Mouse (Mus musculus) intestine, embryonic 14.5 days (tissue): ENCODE results near the gene Cacna2d3. TPM values are rescaled to one million over a fixed set of nuclear protein-coding genes. Genes with fewer than 3 reads are reported as not detected.

Source experiments
- ATAC-seq: fragments of 200-750 bp; cut with Nextera tagmentation; replicated peaks from 2 replicates; pipeline ENCODE4 v1.8.0; 2017; ENCODE audit warnings: low read depth, moderate number of reproducible peaks, moderate TSS enrichment, moderate library complexity; ENCODE audit not compliant: low FRiP score, low TSS enrichment
- DNase-seq: peaks from one replicate; pipeline ENCODE4 v3.0.0-alpha.2; 2018; ENCODE audit warnings: low spot score
- H3K27ac ChIP-seq: fragments of 300-500 bp; sonication (generic); 2 replicates; pipeline ENCODE4 v1.5.1; 2014; ENCODE audit warnings: low read depth, mild to moderate bottlenecking, control low read depth
- H3K27me3 ChIP-seq: fragments of 300-500 bp; sonication (generic); replicated peaks from 2 replicates; pipeline ENCODE4 v1.6.1; 2014; ENCODE audit warnings: low read length, control low read depth; ENCODE audit not compliant: control insufficient read depth, insufficient read depth
- H3K36me3 ChIP-seq: fragments of 300-500 bp; sonication (generic); 2 replicates; pipeline ENCODE4 v1.6.1; 2014; ENCODE audit warnings: low read length, control low read depth; ENCODE audit not compliant: control insufficient read depth, insufficient read depth
- H3K4me1 ChIP-seq: fragments of 300-500 bp; sonication (generic); replicated peaks from 2 replicates; pipeline ENCODE4 v1.6.1; 2014; ENCODE audit warnings: low read length, control low read depth, mixed read lengths; ENCODE audit not compliant: control insufficient read depth, insufficient read depth
- H3K4me2 ChIP-seq: fragments of 300-500 bp; sonication (generic); 2 replicates; pipeline ENCODE4 v1.6.1; 2014; ENCODE audit warnings: low read length
- H3K4me3 ChIP-seq: fragments of 300-500 bp; sonication (generic); 2 replicates; pipeline ENCODE4 v1.5.1; 2014; ENCODE audit warnings: low read depth, low read length, control low read depth, mixed read lengths
- H3K9ac ChIP-seq: fragments of 300-500 bp; sonication (generic); 2 replicates; pipeline ENCODE4 v1.6.1; 2014; ENCODE audit warnings: mild to moderate bottlenecking, low read length
- H3K9me3 ChIP-seq: fragments of 300-500 bp; sonication (generic); 2 replicates; pipeline ENCODE4 v1.6.1; 2016; ENCODE audit warnings: low read length, control low read depth; ENCODE audit not compliant: control insufficient read depth
- WGBS: fragments of 180-500 bp; shearing (Covaris S2); extraction: QIAGEN DNeasy Blood & Tissue Kit; methylation state at CpG from one replicate; pipeline ENCODE4 v1.1.7; 2014; 5-methylcytosine and 5-hydroxymethylcytosine counted together
- polyA plus RNA-seq: library from polyadenylated mRNA; unstranded; fragments of >200 nt; fragmentation: Nextera tagmentation; extraction: Ambion mirVana; gene quantifications from 2 replicates; pipeline ENCODE4 v1.2.1, GENCODE M21; 2014

Gene Cacna2d3
- polyA plus RNA-seq, 1 experiment from 2014 or later, result 2.2 TPM

GRCm38 (mm10) chr14:29270541-29270940, 451.1 kb downstream of the Cacna2d3 start:
- no peaks in the 10 kb centered on the region for H3K9me3 ChIP-seq
- H3K36me3 ChIP-seq, result no peaks in the 10 kb centered on the region
- 93% methylated on average over 5 of the region's 5 CpGs for WGBS
- DNase-seq (no peak), ATAC-seq (no peak)
- no peaks in the 10 kb centered on the region for H3K4me1 ChIP-seq
- no peaks in the 10 kb centered on the region for H3K27me3 ChIP-seq
- no peak overlapping the region for H3K4me2 ChIP-seq
- H3K27ac ChIP-seq, result no peak overlapping the region
- no peak overlapping the region for H3K4me3 ChIP-seq
- H3K9ac ChIP-seq, result no peak overlapping the region

GRCm38 (mm10) chr14:29269816-29270215, 451.8 kb downstream of the Cacna2d3 start:
- 53% methylated on average over 2 of the region's 2 CpGs for WGBS
- ATAC-seq, result no peak

GRCm38 (mm10) chr14:29268609-29269008, 453.1 kb downstream of the Cacna2d3 start:
- no peak for DNase-seq
- no peak overlapping the region for H3K9ac ChIP-seq
- H3K4me3 ChIP-seq, result no peak overlapping the region
- H3K27ac ChIP-seq, result no peak overlapping the region
- no peaks in the 10 kb centered on the region for H3K9me3 ChIP-seq
- ATAC-seq, result no peak
- no peaks in the 10 kb centered on the region for H3K27me3 ChIP-seq
- no peak overlapping the region for H3K4me2 ChIP-seq
- no peaks in the 10 kb centered on the region for H3K36me3 ChIP-seq
- WGBS, result 44% methylated on average over 5 of the region's 5 CpGs
- no peaks in the 10 kb centered on the region for H3K4me1 ChIP-seq

More at GRCm38 (mm10) chr14:29269816-29270215, 451.8 kb downstream of the Cacna2d3 start:
- H3K9ac ChIP-seq, result no peak overlapping the region
- DNase-seq, result no peak
- H3K27me3 ChIP-seq, result no peaks in the 10 kb centered on the region
- H3K4me1 ChIP-seq, result no peaks in the 10 kb centered on the region
- H3K27ac ChIP-seq, result no peak overlapping the region
- no peak overlapping the region for H3K4me2 ChIP-seq
- no peaks in the 10 kb centered on the region for H3K9me3 ChIP-seq
- H3K36me3 ChIP-seq, result no peaks in the 10 kb centered on the region
- H3K4me3 ChIP-seq, result no peak overlapping the region

- no peaks in the 10 kb centered on the region for H3K36me3 ChIP-seq
- H3K4me2 ChIP-seq, result no peak overlapping the region
- peak; percentile 51 for DNase-seq
- 43% methylated on average over 5 of the region's 5 CpGs for WGBS
- H3K27ac ChIP-seq, result no peak overlapping the region
- no peaks in the 10 kb centered on the region for H3K9me3 ChIP-seq
- no peak overlapping the region for H3K9ac ChIP-seq
- no peak overlapping the region for H3K4me3 ChIP-seq
- no peaks in the 10 kb centered on the region for H3K4me1 ChIP-seq
- no peaks in the 10 kb centered on the region for H3K27me3 ChIP-seq
- ATAC-seq, result no peak
Measured at GRCm38 (mm10) chr14:29267233-29267874, 454.3 kb downstream of the Cacna2d3 start.

- DNase-seq (no peak), ATAC-seq (no peak)
- H3K9me3 ChIP-seq, result no peaks in the 10 kb centered on the region
- H3K4me1 ChIP-seq, result no peaks in the 10 kb centered on the region
- WGBS, result 79% methylated on average over 1 of the region's 1 CpGs
- no peak overlapping the region for H3K9ac ChIP-seq
- no peaks in the 10 kb centered on the region for H3K36me3 ChIP-seq
- no peaks in the 10 kb centered on the region for H3K27me3 ChIP-seq
- no peak overlapping the region for H3K27ac ChIP-seq
- H3K4me3 ChIP-seq, result no peak overlapping the region
- no peak overlapping the region for H3K4me2 ChIP-seq
Measured at GRCm38 (mm10) chr14:29260621-29261020, 461.0 kb downstream of the Cacna2d3 start.

- Histone ChIP-seq H3K9me3 (no peaks in the 10 kb centered on the region; the same call in 1 of the 2 replicates), H3K9ac (no peak overlapping the region), H3K27ac (no peak overlapping the region), H3K36me3 (no peaks in the 10 kb centered on the region), H3K4me3 (no peak overlapping the region), H3K27me3 (no peaks in the 10 kb centered on the region), H3K4me1 (no peaks in the 10 kb centered on the region), H3K4me2 (no peak overlapping the region)
- DNase-seq (no peak), ATAC-seq (no peak)
- WGBS, result 74% methylated on average over 2 of the region's 2 CpGs
Measured at GRCm38 (mm10) chr14:29243516-29243915, 478.1 kb downstream of the Cacna2d3 start.

GRCm38 (mm10) chr14:29238446-29238845, 483.2 kb downstream of the Cacna2d3 start:
- Histone ChIP-seq H3K9me3 (no peaks in the 10 kb centered on the region; the same call in 1 of the 2 replicates), H3K9ac (no peak overlapping the region), H3K36me3 (no peaks in the 10 kb centered on the region), H3K4me2 (no peak overlapping the region), H3K4me1 (no peaks in the 10 kb centered on the region), H3K27me3 (no peaks in the 10 kb centered on the region), H3K4me3 (no peak overlapping the region), H3K27ac (no peak overlapping the region)
- DNase-seq, result no peak
- 52% methylated on average over 3 of the region's 3 CpGs for WGBS
- no peak for ATAC-seq

- Histone ChIP-seq H3K4me3 (no peak overlapping the region), H3K9me3 (no peaks in the 10 kb centered on the region), H3K36me3 (no peaks in the 10 kb centered on the region), H3K27ac (no peak overlapping the region), H3K27me3 (no peaks in the 10 kb centered on the region), H3K9ac (no peak overlapping the region), H3K4me2 (no peak overlapping the region), H3K4me1 (no peaks in the 10 kb centered on the region)
- DNase-seq (no peak), ATAC-seq (no peak)
- WGBS, result 58% methylated on average over 19 of the region's 19 CpGs
Measured at GRCm38 (mm10) chr14:29228976-29229716, 492.5 kb downstream of the Cacna2d3 start.

- Histone ChIP-seq H3K4me1 (no peaks in the 10 kb centered on the region), H3K36me3 (no peaks in the 10 kb centered on the region), H3K4me2 (no peak overlapping the region), H3K27ac (no peak overlapping the region), H3K9ac (no peak overlapping the region), H3K9me3 (no peaks in the 10 kb centered on the region), H3K27me3 (no peaks in the 10 kb centered on the region), H3K4me3 (no peak overlapping the region)
- no peak for DNase-seq
- no peak for ATAC-seq
Measured at GRCm38 (mm10) chr14:29228471-29228870, 493.2 kb downstream of the Cacna2d3 start.
